Mouse (Mus musculus) inflammation-experienced regulatory T-cells, adult 16 weeks (primary cell): ENCODE results near the gene Dhx58. TPM values are rescaled to one million over a fixed set of nuclear protein-coding genes. Genes with fewer than 3 reads are reported as not detected.

ENCODE experiments used
- polyA plus RNA-seq: library from polyadenylated mRNA; unstranded; fragments of 100-300 nt; shearing (Covaris generic); gene quantifications from one replicate; pipeline ENCODE4 v1.2.1, GENCODE M21; 2017

Gene Dhx58
- 35.9 TPM for polyA plus RNA-seq

DNA sequence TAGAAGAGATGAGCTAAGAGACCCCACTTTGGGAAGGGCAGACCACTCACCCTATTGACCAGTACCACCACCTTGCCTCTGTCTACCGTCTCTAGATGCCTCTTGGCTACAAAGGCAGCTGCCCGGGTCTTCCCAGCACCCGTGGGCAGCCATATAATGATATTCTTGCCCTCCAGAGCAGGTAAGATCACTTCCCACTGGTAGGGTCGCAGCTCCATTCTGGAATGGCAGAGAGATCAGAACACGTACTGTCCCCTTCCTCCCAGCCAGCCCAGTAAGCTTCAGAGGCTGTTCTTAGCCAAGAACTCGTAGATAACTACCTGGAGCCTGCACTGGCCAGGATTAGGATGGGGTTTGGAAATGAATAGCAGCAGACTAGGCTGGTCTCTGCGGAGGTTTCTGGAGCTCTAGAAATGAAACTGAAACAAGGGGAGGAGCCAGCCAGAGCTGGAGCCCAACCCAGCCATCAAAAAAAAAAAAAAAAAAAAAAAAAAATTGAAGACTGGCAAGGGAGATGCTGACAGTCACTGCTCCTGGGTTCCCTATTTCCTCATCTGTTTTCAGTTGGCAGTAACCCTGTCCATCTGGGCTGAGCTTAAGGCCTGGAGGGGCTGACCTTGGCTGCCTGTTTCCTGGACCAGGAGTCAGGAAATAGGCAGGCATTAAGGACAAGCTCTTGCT is at the start of gene Dhx58:
Gene Dhx58, minus strand, starts transcription at position 421 of the 681 bp plus-strand sequence.

DNA sequence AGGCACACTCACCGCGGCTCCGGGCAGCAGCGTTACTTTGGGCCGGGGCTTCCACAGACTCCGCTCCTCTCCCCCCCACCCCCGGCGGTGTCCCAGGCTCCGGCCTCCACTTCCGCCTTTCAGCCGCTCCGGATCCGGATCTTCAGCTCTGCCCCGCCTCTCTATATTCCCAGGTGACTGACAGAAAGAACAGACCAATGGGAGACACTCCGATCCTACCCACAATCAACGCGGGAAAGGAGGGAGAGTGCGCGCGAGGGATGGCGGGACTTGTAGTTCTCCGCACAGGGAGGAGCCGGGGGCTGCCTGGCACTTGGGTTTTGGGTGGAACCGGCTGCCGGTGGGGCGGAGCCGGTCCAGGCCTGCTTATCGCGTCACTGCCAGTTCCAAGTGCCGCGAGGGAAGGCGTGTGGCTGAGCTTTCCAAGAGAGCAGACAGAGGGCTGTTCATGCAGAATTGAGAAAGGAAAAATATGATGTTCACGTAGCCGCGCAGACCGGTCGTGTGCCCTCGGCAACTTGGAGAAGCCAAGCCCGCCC is 34.1 kb upstream of the Dhx58 start, which contains the start of gene Rab5c:
Gene Rab5c, minus strand, starts transcription at position 150 of the 539 bp plus-strand sequence.

DNA sequence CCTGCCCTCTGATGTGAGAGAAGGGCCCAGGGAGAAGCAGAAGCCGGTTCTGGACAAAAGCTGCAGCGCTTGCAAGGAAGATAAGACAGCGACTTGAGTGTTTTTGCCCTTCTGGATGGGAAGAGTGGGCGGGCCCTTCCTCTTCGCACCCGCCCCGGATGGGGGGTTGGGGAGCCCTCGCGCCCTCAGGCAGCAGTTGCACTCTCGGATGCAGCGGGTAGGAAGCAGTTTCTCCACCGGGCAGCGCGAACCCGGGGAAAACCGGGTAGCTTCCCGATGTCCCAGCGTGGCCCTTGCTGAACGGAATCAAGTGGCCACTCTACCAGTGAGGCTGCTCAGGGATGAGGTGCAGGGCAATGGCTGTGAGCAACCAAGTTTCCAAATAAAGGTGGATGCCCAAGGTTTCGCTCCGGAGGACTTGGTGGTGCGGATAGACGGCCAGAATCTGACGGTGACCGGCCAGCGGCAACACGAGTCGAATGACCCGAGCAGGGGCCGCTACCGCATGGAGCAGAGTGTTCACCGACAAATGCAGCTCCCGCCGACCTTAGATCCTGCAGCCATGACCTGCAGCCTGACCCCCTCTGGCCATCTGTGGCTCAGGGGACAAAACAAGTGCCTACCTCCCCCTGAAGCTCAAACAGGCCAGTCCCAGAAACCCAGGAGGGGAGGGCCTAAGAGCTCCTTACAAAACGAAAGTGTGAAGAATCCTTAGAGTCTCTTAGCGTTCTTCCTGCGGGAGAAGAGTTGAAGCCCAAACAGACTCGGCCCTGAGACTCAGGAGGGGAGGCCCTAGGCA is 9.9 kb upstream of the Dhx58 start, which contains the start of gene Hspb9:
Gene Hspb9, plus strand, starts transcription at position 116 of the 799 bp plus-strand sequence.

GRCm38 (mm10) chr11:100711783-100712615 is 7.9 kb upstream of the Dhx58 start, which contains the start of gene Kat2a:
TSS of gene Kat2a (minus strand) at chr11:100712465.

DNA sequence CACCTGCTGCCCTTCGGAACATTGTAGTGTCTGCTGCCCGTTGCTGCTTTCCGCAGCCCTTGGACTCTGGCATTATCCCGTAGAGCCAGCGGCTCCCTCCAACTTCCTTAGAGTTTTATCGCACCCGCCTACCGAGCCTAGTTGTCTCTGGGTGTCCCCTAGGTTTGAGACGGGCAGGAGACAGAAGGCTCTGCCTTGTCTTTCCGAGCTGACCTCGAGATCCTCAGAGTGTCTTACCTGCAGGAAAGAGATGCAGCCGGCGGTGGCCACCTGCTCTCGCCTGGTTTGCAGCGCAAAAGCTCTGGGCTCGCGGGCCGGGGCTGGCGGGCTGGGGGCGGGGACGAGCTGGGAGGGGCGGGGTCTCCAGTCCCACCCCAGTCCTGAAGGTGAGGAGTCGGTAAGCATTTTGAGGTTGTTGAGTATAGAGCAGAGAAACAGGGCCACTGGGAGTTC is 11.9 kb downstream of the Dhx58 start, which contains the start of gene Zfp385c:
Gene Zfp385c, minus strand, starts transcription at position 292 of the 453 bp plus-strand sequence.

Other genes with a start within 250 kb of the Dhx58 start
- 4.2 TPM for gene Klhl11, start 231.5 kb downstream of the Dhx58 start, polyA plus RNA-seq
- gene Acly, start 176.3 kb downstream of the Dhx58 start, polyA plus RNA-seq, result 225 TPM
- 0.11 TPM for gene Ttc25, start 158.7 kb downstream of the Dhx58 start, polyA plus RNA-seq
- gene Cnp, start 129.4 kb downstream of the Dhx58 start, polyA plus RNA-seq, result 453 TPM
- 29.7 TPM for gene Nkiras2, start 85.0 kb downstream of the Dhx58 start, polyA plus RNA-seq
- 688 TPM for gene Dnajc7, start 84.1 kb downstream of the Dhx58 start, polyA plus RNA-seq
- gene Zfp385c, start 11.8 kb downstream of the Dhx58 start, polyA plus RNA-seq, result 0.76 TPM
- gene Kat2a, start 8.2 kb upstream of the Dhx58 start, polyA plus RNA-seq, result 49.6 TPM
- not detected for gene Hspb9, start 9.6 kb upstream of the Dhx58 start, polyA plus RNA-seq
- gene Rab5c, start 33.9 kb upstream of the Dhx58 start, polyA plus RNA-seq, result 37.4 TPM
- gene Kcnh4, start 55.7 kb upstream of the Dhx58 start, polyA plus RNA-seq, result 0.35 TPM
- not detected for gene Hcrt, start 58.7 kb upstream of the Dhx58 start, polyA plus RNA-seq
- 3.2 TPM for gene Ghdc, start 66.7 kb upstream of the Dhx58 start, polyA plus RNA-seq
- gene Stat5b, start 146.5 kb upstream of the Dhx58 start, polyA plus RNA-seq, result 180 TPM
- 104 TPM for gene Stat5a, start 155.1 kb upstream of the Dhx58 start, polyA plus RNA-seq
- 363 TPM for gene Stat3, start 235.3 kb upstream of the Dhx58 start, polyA plus RNA-seq